Mouse (Mus musculus) cerebellum, postnatal 10 days (tissue): Measurements from ENCODE around the gene Tmem190.
"Not testable (repeated sequence)": the region's sequence is repeated elsewhere in the genome, so short reads cannot be mapped to it uniquely, and the experiment has no call there.

Experiments used
- DNase-seq, 2 experiments: peaks; one replicate each; pipeline ENCODE4 v3.0.0; 2021; ENCODE audit warnings: mixed read lengths in 2 of 2

Tmem190 gene

GRCm38 (mm10) chr7:4816559-4816958 lies 33.8 kb downstream of the Tmem190 start:
- DNase-seq = no peak

GRCm38 (mm10) chr7:4820925-4821324 lies 38.2 kb downstream of the Tmem190 start:
- not testable (repeated sequence) for DNase-seq

- DNase-seq = no peak
These were observed 39.0 kb downstream of the Tmem190 start for GRCm38 (mm10) chr7:4821690-4822089.

GRCm38 (mm10) chr7:4822162-4822907 lies 39.6 kb downstream of the Tmem190 start:
- DNase-seq = no peak

- DNase-seq = no peak
These were observed 42.6 kb downstream of the Tmem190 start for GRCm38 (mm10) chr7:4825365-4825764.

- no peak for DNase-seq
These were observed 47.7 kb downstream of the Tmem190 start for GRCm38 (mm10) chr7:4830476-4830875.
